Mouse (Mus musculus): ENCODE measurements around the gene 9530068E07Rik. TPM values are rescaled to one million over a fixed set of nuclear protein-coding genes. Genes with fewer than 3 reads are reported as not detected.

Gene 9530068E07Rik
- polyA plus RNA-seq, 1 experiment: 160 TPM

- TF ChIP-seq CTCF (IDR thresholded peaks at IDR 0.05; ENCODE audit: insufficient read depth, low read length): no peak
- no peak for TF ChIP-seq POLR2A (IDR thresholded peaks at IDR 0.05; ENCODE audit: borderline replicate concordance, extremely low read depth, low read depth, low read length)
- no peak overlapping the region for H3K4me3 ChIP-seq (replicated peaks; ENCODE audit: extremely low read depth, low read depth, low read length)
- no peaks in the 10 kb centered on the region for H3K4me1 ChIP-seq (ENCODE audit: control insufficient read depth, insufficient read depth, low read length)
- DNase-seq: no peak
- WGBS: 64% methylated on average over 5 of the region's 5 CpGs
Measured at GRCm38 (mm10) chr11:52418358-52418757, 22.1 kb downstream of the 9530068E07Rik start.

GRCm38 (mm10) chr11:52419246-52419645 lies 23.0 kb downstream of the 9530068E07Rik start:
- H3K4me3 ChIP-seq (replicated peaks; ENCODE audit: extremely low read depth, low read depth, low read length): no peak overlapping the region
- no peak for DNase-seq
- TF ChIP-seq POLR2A (IDR thresholded peaks at IDR 0.05; ENCODE audit: borderline replicate concordance, extremely low read depth, low read depth, low read length) (no peak), CTCF (IDR thresholded peaks at IDR 0.05; ENCODE audit: insufficient read depth, low read length) (no peak)
- no peaks in the 10 kb centered on the region for H3K4me1 ChIP-seq (ENCODE audit: control insufficient read depth, insufficient read depth, low read length)
- 48% methylated on average over 5 of the region's 5 CpGs for WGBS

- WGBS: 78% methylated on average over 7 of the region's 7 CpGs
- H3K4me3 ChIP-seq (replicated peaks; ENCODE audit: extremely low read depth, low read depth, low read length): no peak overlapping the region
- no peaks in the 10 kb centered on the region for H3K4me1 ChIP-seq (ENCODE audit: control insufficient read depth, insufficient read depth, low read length)
- TF ChIP-seq CTCF (IDR thresholded peaks at IDR 0.05; ENCODE audit: insufficient read depth, low read length): no peak
- no peak for TF ChIP-seq POLR2A (IDR thresholded peaks at IDR 0.05; ENCODE audit: borderline replicate concordance, extremely low read depth, low read depth, low read length)
- DNase-seq: no peak
Measured at GRCm38 (mm10) chr11:52419861-52420260, 23.6 kb downstream of the 9530068E07Rik start.

GRCm38 (mm10) chr11:52420296-52421052 lies 24.2 kb downstream of the 9530068E07Rik start:
- Histone ChIP-seq H3K4me3 (replicated peaks; ENCODE audit: extremely low read depth, low read depth, low read length) (no peak overlapping the region), H3K4me1 (ENCODE audit: control insufficient read depth, insufficient read depth, low read length) (no peaks in the 10 kb centered on the region)
- WGBS: 65% methylated on average over 12 of the region's 12 CpGs
- no peak for DNase-seq
- no peak for TF ChIP-seq CTCF (IDR thresholded peaks at IDR 0.05; ENCODE audit: insufficient read depth, low read length)
- no peak for TF ChIP-seq POLR2A (IDR thresholded peaks at IDR 0.05; ENCODE audit: borderline replicate concordance, extremely low read depth, low read depth, low read length)

- DNase-seq: peak; percentile 55
- TF ChIP-seq CTCF (IDR thresholded peaks at IDR 0.05; ENCODE audit: insufficient read depth, low read length) (peak; percentile 43; the same call in 1 of the 2 replicates), POLR2A (IDR thresholded peaks at IDR 0.05; ENCODE audit: borderline replicate concordance, extremely low read depth, low read depth, low read length) (no peak)
- no peaks in the 10 kb centered on the region for H3K4me1 ChIP-seq (ENCODE audit: control insufficient read depth, insufficient read depth, low read length)
- WGBS: 27% methylated on average over 12 of the region's 12 CpGs
- no peak overlapping the region for H3K4me3 ChIP-seq (replicated peaks; ENCODE audit: extremely low read depth, low read depth, low read length)
Measured at GRCm38 (mm10) chr11:52421053-52421778, 25.0 kb downstream of the 9530068E07Rik start.

GRCm38 (mm10) chr11:52429440-52429839 lies 33.2 kb downstream of the 9530068E07Rik start:
- H3K4me1 ChIP-seq (ENCODE audit: control insufficient read depth, insufficient read depth, low read length): no peaks in the 10 kb centered on the region
- no peak for DNase-seq
- 58% methylated on average over 6 of the region's 6 CpGs for WGBS
- H3K4me3 ChIP-seq (replicated peaks; ENCODE audit: extremely low read depth, low read depth, low read length): no peak overlapping the region
- TF ChIP-seq CTCF (IDR thresholded peaks at IDR 0.05; ENCODE audit: insufficient read depth, low read length) (no peak), POLR2A (IDR thresholded peaks at IDR 0.05; ENCODE audit: borderline replicate concordance, extremely low read depth, low read depth, low read length) (no peak)

GRCm38 (mm10) chr11:52431594-52431993 lies 35.4 kb downstream of the 9530068E07Rik start:
- Histone ChIP-seq H3K4me3 (replicated peaks; ENCODE audit: extremely low read depth, low read depth, low read length) (no peak overlapping the region), H3K4me1 (ENCODE audit: control insufficient read depth, insufficient read depth, low read length) (no peaks in the 10 kb centered on the region)
- 31% methylated on average over 5 of the region's 5 CpGs for whole genome bisulfite sequencing
- no peak for DNase-seq
- no peak for TF ChIP-seq POLR2A (IDR thresholded peaks at IDR 0.05; ENCODE audit: borderline replicate concordance, extremely low read depth, low read depth, low read length)
- TF ChIP-seq CTCF (IDR thresholded peaks at IDR 0.05; ENCODE audit: insufficient read depth, low read length): no peak

GRCm38 (mm10) chr11:52432148-52432547 lies 35.9 kb downstream of the 9530068E07Rik start:
- TF ChIP-seq POLR2A (IDR thresholded peaks at IDR 0.05; ENCODE audit: borderline replicate concordance, extremely low read depth, low read depth, low read length) (no peak), CTCF (IDR thresholded peaks at IDR 0.05; ENCODE audit: insufficient read depth, low read length) (no peak)
- DNase-seq: no peak
- 86% methylated on average over 5 of the region's 5 CpGs for WGBS
- no peaks in the 10 kb centered on the region for H3K4me1 ChIP-seq (ENCODE audit: control insufficient read depth, insufficient read depth, low read length)
- no peak overlapping the region for H3K4me3 ChIP-seq (replicated peaks; ENCODE audit: extremely low read depth, low read depth, low read length)

- no peak for DNase-seq
Measured at GRCm38 (mm10) chr11:52433076-52433796, 37.0 kb downstream of the 9530068E07Rik start.

More at GRCm38 (mm10) chr11:52433076-52433796, 37.0 kb downstream of the 9530068E07Rik start:
- H3K4me3 ChIP-seq (replicated peaks; ENCODE audit: extremely low read depth, low read depth, low read length): no peak overlapping the region
- WGBS: 57% methylated on average over 8 of the region's 8 CpGs
- no peak for TF ChIP-seq CTCF (IDR thresholded peaks at IDR 0.05; ENCODE audit: insufficient read depth, low read length)
- no peak for TF ChIP-seq POLR2A (IDR thresholded peaks at IDR 0.05; ENCODE audit: borderline replicate concordance, extremely low read depth, low read depth, low read length)
- no peaks in the 10 kb centered on the region for H3K4me1 ChIP-seq (ENCODE audit: control insufficient read depth, insufficient read depth, low read length)

All from lung, adult 2 months (tissue).